Mouse (Mus musculus) liver, adult (tissue): ENCODE results near the gene Daam1.

Source experiments
- GATA4 ChIP-seq: IDR thresholded peaks from 2 replicates; pipeline ENCODE4 v1.6.1; 2014; ENCODE audit warnings: mild to moderate bottlenecking, low read length; ENCODE audit not compliant: insufficient replicate concordance

Daam1 gene

DNA sequence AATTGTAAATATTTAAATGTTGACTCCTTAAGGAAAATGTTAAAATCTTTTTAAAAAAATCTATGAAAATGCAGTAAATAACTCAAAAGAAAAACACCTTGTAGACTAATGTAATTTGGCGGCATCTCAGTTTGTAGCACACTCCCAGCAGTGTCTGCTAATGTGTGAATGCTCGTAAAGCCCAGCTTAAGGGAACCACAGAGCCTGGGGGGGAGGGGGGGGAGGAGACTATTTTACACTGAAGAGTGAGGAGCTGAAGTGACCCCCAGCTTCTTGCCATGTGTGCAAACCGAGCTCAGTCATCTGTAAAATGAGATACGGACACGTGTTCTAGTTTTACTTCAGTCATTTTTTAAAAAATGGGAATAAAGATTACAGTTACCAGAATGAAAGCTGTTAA is 16.7 kb downstream of the Daam1 start:
- TF ChIP-seq GATA4 = no peak

DNA sequence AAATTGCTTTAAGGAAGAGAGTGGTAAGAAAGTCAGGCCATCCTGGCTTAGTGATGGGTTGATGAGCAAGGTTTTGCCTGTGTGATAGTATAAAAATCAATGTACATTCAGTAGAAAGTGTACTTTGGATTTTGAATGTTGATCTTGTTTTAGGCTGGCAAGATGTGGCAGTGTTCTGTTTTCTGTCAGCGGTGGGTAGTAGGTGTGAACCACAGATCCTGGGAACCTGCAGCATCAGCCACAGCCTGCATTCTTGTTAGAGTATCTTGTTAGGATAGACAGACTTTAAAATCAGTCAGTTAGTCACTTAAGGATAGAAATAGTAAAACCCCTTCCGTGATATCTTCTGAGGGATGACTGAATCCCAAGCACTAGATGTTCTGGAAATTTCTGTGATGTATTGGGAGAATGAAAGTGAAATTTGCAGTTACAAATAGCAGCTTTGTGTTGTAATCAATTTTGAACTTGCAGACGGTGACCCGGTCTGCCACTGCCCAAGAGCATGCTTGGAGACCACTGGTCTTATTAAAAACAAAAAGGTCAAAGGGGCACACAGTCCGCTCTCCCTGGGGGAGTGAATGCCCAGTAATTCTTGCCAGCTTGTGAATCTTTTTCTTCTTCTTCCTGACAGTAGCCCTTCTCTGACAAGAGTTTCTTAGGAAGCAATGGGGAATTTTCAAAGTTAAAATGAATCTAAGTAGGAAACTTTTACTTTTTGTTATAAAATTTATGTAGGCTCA is 17.3 kb downstream of the Daam1 start:
- TF ChIP-seq GATA4 = no peak

DNA sequence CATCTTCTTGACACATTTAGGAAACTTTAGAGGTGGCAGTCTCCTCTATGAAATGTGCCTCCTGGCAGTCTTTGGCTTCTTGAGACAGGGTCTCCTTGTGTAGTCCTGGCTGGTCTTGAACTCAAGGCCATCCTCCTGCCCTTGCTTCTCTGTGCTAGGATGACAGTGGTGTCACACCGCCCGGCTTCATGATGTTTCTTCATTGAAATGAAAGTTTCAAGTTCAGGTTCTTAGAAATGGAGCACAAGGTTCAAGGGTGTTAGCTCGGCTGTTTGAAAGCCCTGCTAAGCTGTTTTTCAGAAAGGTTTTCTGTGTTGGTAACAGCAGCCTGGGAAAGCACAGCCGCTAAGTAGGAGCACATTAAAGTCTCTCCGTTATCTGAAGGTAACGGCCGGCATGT is 18.2 kb downstream of the Daam1 start:
- no peak for TF ChIP-seq GATA4

DNA sequence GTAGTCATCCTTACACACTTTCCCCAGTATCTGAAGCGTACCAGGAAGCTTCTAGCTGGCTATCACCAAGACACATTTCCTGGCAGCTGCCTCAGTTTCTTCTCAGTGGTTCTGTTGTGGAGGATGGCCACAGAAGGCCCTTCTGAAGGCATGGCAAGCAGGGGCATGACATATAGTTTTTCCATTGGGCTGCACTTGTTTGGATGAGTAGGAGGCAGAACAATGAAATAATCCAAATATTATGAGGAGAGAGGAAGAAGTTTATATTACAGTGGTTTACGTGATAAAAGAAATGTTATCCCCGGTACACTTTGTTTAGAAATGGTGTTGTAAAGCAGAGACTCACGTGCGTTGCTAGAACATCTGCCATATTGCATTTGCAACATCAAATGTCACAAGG is 19.3 kb downstream of the Daam1 start:
- no peak for TF ChIP-seq GATA4

DNA sequence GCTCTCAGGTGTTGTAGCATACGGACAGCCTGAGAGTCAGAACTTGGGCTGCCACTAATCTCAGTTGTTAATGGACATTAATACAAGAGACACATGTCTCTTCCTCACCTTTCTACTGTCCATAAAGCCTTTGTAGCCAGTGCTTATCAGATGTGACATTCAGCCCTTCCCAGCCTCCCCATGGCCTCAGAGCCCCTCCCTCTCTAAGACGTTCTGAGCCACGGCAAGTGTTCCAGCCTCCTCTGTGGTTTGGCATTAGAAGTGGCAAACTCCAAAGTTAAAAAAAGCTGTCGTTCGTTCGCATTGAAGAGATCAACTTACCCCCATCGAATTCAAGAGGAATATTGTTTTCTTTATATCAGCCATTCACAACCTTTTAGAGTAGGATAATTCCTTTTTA is 21.8 kb downstream of the Daam1 start:
- TF ChIP-seq GATA4 = no peak

DNA sequence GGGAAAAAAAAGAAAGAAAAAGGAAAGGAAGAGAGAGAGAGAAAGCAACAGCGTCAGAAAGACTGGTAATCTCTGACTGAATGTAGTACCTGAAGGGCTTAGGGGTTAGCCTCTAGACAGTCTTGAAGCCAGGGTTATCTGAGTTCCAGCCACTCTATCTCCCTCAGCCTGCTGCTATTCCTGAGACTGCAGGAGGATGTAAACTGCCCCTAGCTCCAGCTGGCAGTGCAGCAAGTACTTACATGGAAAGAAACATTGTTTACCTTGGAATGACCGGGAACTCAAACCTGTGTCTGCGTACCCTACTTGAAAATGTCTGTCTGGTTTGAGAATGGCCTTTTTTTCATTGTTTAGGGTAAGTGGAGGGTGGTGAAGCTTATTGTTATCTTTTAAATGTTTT is 22.8 kb downstream of the Daam1 start:
- no peak for TF ChIP-seq GATA4

DNA sequence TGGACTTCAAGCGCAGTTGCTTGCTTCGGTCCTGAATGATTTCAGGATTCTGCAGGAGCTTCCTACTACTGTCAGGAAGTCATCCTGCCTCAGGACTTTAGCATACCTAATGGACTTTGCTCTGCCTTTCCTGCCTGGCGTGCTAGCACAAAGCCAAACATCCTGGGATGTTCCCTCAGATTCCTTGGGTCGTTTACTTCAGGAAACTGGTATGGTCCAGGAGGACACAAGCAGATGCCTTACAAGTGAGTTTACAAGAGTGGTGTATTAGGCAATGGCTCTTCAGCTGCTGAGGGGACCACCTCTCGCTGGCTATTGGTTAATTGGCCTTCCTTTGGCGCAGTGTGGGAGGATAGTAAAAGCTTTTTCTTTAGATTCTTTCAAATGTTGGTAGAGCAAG is 23.3 kb downstream of the Daam1 start:
- no peak for TF ChIP-seq GATA4

DNA sequence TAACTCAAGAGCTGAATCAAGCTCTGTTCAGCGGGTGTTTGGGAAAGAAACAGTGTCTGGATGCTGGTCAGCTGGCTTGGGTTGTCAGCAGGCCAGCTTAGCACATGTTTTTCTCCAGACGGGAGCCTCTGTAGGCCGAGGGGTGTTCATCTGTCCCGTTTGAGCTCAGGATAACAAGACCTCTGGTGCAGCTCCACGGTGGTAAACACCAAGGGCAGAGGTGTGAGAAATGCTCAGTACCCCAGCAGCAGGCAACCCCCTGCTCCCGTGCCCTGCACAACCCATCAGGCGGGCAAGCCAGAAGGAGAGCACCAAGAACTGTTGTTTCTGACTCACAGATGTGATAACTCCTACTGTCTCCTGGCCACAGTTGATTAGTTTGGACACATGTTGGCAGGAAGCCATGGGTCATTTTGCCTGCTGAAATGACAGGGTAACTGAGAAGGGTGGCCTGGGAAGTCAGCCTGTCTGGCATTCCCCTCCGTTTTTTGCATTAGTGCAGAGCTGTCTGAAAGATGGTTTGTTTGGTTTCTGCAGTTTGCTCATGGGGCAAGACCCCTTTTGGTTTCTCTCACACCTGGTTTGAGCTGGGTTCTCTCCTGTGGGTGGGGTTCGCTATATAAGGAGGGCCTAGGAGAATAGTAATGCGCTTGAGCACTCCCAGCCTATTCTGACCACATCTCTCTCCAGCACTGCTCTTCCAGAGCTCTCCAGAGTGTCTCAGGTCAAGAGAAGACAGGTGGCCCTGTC is 25.0 kb downstream of the Daam1 start:
- TF ChIP-seq GATA4 = no peak

DNA sequence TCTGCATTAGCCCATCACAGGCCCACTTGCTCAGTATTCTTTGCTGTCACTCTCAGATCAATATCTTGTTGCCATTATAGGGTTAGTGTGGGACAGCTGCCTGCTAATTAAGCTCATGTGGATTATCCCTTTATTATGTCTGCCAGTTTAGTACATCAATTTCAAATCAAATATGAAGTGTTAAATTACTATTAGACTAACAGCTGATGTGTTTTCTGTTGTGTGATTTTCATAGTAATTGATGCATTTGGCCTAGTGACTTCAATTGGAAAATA is 25.5 kb downstream of the Daam1 start:
- TF ChIP-seq GATA4 = no peak

DNA sequence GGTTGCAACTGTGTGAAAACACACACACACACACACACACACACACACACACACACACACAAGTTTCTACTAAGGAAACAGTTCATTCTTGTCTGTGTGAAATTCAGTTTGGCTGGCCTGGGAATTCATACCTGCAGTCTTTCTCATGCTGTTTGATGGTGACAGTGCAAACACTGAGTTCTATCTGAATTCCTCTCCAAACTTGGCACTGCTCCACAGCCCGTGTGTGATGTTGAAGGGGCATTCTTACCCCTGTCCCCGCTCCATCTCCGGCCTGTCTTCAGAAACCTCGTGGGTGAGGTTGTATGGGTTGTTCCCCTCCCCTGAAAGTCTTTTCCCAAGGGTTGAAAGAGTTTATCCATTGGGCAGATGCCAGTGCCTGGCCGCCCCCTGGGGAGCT is 28.2 kb downstream of the Daam1 start:
- no peak for TF ChIP-seq GATA4

DNA sequence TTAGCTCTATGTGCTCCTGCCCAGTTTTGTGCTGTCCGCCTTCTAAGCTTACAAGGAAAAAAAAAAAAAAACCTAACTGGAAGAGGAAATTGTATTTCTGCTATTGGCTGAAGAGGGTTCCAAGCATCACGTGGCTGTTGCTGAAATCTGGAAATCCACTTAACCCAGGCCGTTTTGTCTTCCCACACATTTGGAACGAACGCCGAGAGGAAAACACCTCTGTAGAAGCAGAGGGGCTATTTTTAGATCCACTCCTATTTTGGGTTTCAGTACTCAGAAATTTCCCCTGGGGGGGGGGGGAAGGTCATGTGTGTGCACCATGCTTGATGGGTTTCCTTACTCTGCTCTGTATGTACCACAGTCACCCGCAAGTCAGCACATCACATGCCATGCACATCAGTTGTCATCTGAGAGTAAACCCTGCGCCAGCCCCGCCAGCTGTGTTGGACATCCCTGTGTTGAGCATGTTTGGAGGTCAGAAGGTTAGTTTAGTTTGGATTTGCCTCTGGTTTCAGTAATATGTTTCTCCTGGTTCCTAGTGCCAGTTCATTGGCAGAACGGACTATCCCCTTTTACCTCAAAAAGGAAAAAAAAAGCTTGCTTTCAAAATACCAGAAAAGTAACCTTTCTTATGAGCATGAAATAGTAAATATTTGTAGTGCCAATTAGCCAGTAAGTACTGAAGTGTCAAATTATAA is 33.1 kb downstream of the Daam1 start:
- TF ChIP-seq GATA4 = no peak

DNA sequence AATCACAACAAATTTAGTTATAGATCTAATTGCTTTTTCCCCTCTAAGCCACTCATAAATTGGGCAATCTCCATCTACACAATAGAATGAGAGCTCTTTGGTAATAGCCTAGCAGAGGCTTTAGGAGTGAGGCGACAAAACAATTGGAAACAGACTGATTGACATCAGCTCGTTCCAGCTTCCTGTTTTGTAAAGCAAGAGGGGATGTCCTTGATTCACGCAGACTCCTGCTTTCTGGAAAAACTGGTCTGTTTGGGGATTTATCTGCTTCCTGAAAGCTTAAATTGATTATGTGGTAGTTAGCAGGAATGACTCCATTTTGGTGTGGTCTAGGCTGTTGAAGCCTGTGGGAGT is 33.6 kb downstream of the Daam1 start:
- TF ChIP-seq GATA4 = no peak

DNA sequence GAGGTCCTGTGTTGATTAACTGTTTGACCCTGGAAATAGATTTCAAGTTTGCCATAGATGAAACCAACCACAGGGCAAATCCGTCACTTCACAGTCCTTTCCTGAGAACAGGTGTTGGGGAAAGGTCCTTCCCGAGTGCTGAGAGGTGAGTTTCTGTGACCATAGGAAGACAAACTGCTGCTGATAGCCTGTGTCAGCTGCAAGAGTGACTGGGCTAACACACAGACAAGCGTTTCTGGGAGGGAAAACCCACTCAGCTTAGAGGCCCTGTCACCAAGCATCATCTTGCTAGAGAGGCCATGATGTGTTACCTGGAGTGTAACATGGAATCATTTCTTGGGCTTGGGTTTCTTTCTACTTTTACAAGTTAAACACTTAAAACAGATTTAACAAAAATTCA is 35.1 kb downstream of the Daam1 start:
- no peak for TF ChIP-seq GATA4

DNA sequence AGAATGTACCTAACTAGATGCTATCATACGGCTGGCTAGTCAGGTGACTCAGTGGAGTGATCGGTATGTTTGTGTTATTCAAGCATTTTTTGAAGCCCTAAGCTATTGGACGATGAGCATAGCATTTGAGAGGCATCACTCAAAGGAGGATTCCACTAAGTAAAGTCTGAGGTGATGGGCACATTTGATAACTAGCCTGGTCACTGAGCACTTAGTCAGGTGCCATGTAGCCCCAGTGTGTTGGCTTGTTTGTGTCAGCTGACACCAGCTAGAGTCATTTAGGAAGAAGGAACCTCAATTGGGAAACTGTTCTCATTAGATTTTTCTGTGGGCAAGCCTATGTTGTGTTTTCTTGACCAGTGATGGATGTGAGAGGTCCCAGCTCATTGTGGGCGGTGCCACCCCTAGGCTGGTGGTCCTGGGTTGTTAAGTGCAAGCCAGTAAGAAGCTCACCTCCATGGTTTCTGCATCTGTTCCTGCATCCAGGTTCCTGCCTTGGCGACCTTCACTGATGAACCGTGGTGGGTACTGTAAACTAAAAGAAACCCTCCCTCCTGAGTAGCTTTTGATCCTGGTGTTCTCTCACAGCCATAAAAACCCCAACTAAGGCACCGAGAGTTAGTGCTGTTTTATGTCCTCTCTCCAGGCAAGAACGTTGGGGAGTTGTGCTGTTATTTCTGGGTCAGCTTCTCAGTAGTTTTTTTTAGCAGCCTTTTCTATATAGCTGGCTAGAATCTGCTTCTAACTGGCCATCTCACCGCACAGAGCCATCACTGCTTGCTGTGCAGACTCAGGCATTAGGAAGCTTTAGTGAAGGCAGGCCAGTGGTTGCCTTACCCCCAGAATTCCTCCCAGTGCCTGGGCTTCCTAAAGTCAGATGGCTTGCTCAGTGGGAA is 36.7 kb downstream of the Daam1 start:
- no peak for TF ChIP-seq GATA4

DNA sequence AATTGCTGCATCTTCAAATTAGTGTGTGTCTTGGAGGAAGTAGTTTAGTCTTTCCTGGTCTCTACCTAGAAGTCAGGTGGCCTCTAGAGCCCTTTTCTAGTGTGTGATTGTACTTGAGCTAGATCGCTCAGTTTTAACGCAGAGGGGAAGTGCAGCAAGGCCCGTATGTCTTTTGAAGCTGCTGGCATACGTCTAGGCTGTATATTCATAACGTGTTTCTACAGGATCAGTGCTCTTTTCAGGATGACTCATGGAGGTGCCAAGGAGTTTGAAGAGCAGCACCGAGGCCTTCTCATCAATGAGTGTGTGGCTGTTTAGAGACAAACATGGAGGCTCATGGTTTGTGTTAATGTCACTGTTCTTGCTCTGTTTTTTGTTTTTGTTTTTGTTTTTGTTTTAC is 39.8 kb downstream of the Daam1 start:
- TF ChIP-seq GATA4 = no peak

DNA sequence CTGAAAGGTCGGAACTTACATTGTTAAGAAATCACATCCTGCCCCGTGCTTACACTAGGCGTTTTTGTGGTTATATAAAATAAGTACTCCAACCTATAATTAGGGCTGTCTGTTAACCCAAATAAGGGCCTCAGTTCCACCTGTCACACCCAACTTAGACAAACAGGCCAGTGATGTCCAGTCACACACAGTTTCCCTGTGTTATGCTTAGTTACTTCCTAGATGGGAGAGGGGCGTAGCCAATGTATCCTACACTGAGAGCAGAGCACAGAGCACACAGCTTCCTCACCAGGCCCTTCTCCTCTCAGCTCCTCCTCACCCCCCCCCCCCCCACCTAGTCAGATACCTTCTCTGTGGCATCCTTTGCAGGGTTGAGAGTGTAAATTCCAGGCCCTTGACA is 41.5 kb downstream of the Daam1 start:
- no peak for TF ChIP-seq GATA4

DNA sequence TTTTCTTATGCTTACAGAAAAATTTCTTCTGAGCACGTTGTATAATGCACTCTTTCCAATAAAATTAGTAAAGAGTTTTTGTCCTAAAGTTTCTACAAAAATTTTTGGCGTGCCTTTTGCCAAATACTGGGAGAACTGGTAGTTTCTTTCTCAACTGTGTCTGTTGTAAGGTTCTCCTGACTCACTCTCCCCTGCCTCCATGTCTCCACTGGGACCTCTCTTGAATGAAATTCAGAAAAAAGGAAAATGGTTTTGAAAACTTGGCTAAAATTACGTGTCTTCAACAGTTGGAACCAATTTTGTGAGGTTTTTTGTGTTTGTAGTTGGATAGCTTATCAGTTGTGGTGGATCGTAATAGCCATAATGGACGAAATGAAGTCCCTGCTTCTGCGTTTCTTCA is 43.7 kb downstream of the Daam1 start:
- no peak for TF ChIP-seq GATA4
